9 mouse cellular contexts compared by ENCODE assay signal in genomic region chr10:127534929-127535384, GRCm38 (mm10). TPM values are rescaled to one million over a fixed set of nuclear protein-coding genes. Genes with fewer than 3 reads are reported as not detected.
DNase-seq lines count a peak whose midpoint lies in the region; ATAC-seq and TF ChIP-seq lines count a peak whose summit lies in the region.
"Had no signal": no experiment of that assay in that cellular context is flagged by ENCODE, and none has a peak within 500 bp of the region (broad histone marks: within the 10 kb centered on the region; RNA-seq: fewer than 3 reads in every experiment).

No protein-coding gene starts in this region.

- under 1% methylated on average over 30 of the region's 30 CpGs for WGBS in embryonic facial prominence, embryonic 15.5 days
- WGBS in intestine, postnatal 0 days: under 1% methylated on average over 24 of the region's 30 CpGs
- under 1% methylated on average over 30 of the region's 30 CpGs for WGBS in neural tube, embryonic 15.5 days

- peaks cover 70% of the 10 kb centered on the region for H3K27me3 ChIP-seq in embryonic facial prominence, embryonic 15.5 days
- H3K27me3 ChIP-seq in intestine, postnatal 0 days (replicated peaks; ENCODE audit: control insufficient read depth, insufficient read depth, low read length): peaks cover 71% of the 10 kb centered on the region
- H3K27me3 ChIP-seq in neural tube, embryonic 15.5 days (replicated peaks): 0 out of 2 replicates have a peak, but pooled peaks cover 2% of the 10 kb centered on the region

- H3K27ac ChIP-seq in layer of hippocampus, adult 2 months: no peak overlapping the region
- H3K27ac ChIP-seq in embryonic facial prominence, embryonic 15.5 days (replicated peaks): no peak overlapping the region
- no peak overlapping the region for H3K27ac ChIP-seq in intestine, postnatal 0 days (ENCODE audit: low read depth, low read length)
- H3K27ac ChIP-seq in neural tube, embryonic 15.5 days (replicated peaks): peak overlapping the region; percentile 60

- H3K9me3 ChIP-seq in embryonic facial prominence, embryonic 15.5 days (replicated peaks): no peaks in the 10 kb centered on the region
- no peaks in the 10 kb centered on the region for H3K9me3 ChIP-seq in intestine, postnatal 0 days (ENCODE audit: control insufficient read depth)
- no peaks in the 10 kb centered on the region for H3K9me3 ChIP-seq in neural tube, embryonic 15.5 days (replicated peaks)

- no peak for ATAC-seq in embryonic facial prominence, embryonic 15.5 days (ENCODE audit: insufficient number of reproducible peaks, low FRiP score, low TSS enrichment, low read depth)
- ATAC-seq in intestine, postnatal 0 days: no peak
- ATAC-seq in neural tube, embryonic 15.5 days (ENCODE audit: low FRiP score): peak; percentile 1; the same call in 1 of the 2 replicates

- H3K4me1 ChIP-seq in embryonic facial prominence, embryonic 15.5 days: peaks cover 41% of the 10 kb centered on the region
- peaks cover 3% of the 10 kb centered on the region; the same call in 1 of the 2 replicates for H3K4me1 ChIP-seq in intestine, postnatal 0 days (replicated peaks; ENCODE audit: control insufficient read depth, insufficient read depth, low read length)
- peaks cover 74% of the 10 kb centered on the region for H3K4me1 ChIP-seq in neural tube, embryonic 15.5 days

- no peak for DNase-seq in layer of hippocampus, adult 2 months (ENCODE audit: low spot score in 2 of 2)
- DNase-seq in layer of hippocampus, adult 9-11 months: no peak
- no peak for DNase-seq in cerebellum, adult 11 months
- no peak for DNase-seq in right cerebral cortex, adult 2 months (ENCODE audit: low spot score in 2 of 2)
- DNase-seq in spleen, postnatal 4 days (ENCODE audit: low spot score in 2 of 2): no peak

- no peak for TF ChIP-seq CTCF in layer of hippocampus, adult 2 months (conservative IDR thresholded peaks at IDR 0.05)
- TF ChIP-seq CTCF in intestine, postnatal 0 days (IDR thresholded peaks at IDR 0.05; ENCODE audit: low read depth): no peak

- H3K9ac ChIP-seq in embryonic facial prominence, embryonic 15.5 days: no peak overlapping the region
- no peak overlapping the region for H3K9ac ChIP-seq in intestine, postnatal 0 days (ENCODE audit: low read depth, low read length)
- peak overlapping the region; percentile 66 for H3K9ac ChIP-seq in neural tube, embryonic 15.5 days (replicated peaks)

- peaks cover 19% of the 10 kb centered on the region for H3K36me3 ChIP-seq in embryonic facial prominence, embryonic 15.5 days
- H3K36me3 ChIP-seq in intestine, postnatal 0 days (ENCODE audit: control insufficient read depth, insufficient read depth): peaks cover 17% of the 10 kb centered on the region
- peaks cover 17% of the 10 kb centered on the region for H3K36me3 ChIP-seq in neural tube, embryonic 15.5 days

- peak overlapping the region; percentile 47; the same call in 1 of the 2 replicates for H3K4me3 ChIP-seq in layer of hippocampus, adult 2 months
- H3K4me3 ChIP-seq in embryonic facial prominence, embryonic 15.5 days (replicated peaks): peak overlapping the region; percentile 50
- peak overlapping the region; percentile 44 for H3K4me3 ChIP-seq in intestine, postnatal 0 days (ENCODE audit: low read depth, low read length)
- peak overlapping the region; percentile 60 for H3K4me3 ChIP-seq in neural tube, embryonic 15.5 days (replicated peaks)

- peak overlapping the region; percentile 97 for H3K4me2 ChIP-seq in embryonic facial prominence, embryonic 15.5 days (replicated peaks)
- H3K4me2 ChIP-seq in intestine, postnatal 0 days (replicated peaks; ENCODE audit: low read depth): peak overlapping the region; percentile 75
- peak overlapping the region; percentile 94 for H3K4me2 ChIP-seq in neural tube, embryonic 15.5 days

RNA-seq across cellular contexts. Expression of gene Nxph4, which starts 0.6 kb away (rescaled TPM):
- 1 to 10 TPM; 1.2 to 1.6 TPM for total RNA-seq in layer of hippocampus, adult 2 months (2021)
- polyA plus RNA-seq in embryonic facial prominence, embryonic 15.5 days (2015; fragmentation: Nextera tagmentation; extraction: Ambion mirVana): 8.0 and 9.2 TPM in 2 replicates
- 2.9 and 4.5 TPM in 2 replicates for polyA plus RNA-seq in intestine, postnatal 0 days (2015; fragmentation: Nextera tagmentation; extraction: Ambion mirVana)
- 80.4 and 102 TPM in 2 replicates for polyA plus RNA-seq in neural tube, embryonic 15.5 days (2015; fragmentation: Nextera tagmentation; extraction: Ambion mirVana)
- total RNA-seq: hematopoietic stem cell, adult 5-6 weeks had no signal

RNA-seq across cellular contexts. Expression of gene Shmt2, which starts 12.7 kb away (rescaled TPM):
- 10 to 100 TPM; 25.4 to 27.6 TPM for total RNA-seq in layer of hippocampus, adult 2 months (2021)
- 106 and 116 TPM in 2 replicates for polyA plus RNA-seq in embryonic facial prominence, embryonic 15.5 days (2015; fragmentation: Nextera tagmentation; extraction: Ambion mirVana)
- polyA plus RNA-seq in intestine, postnatal 0 days (2015; fragmentation: Nextera tagmentation; extraction: Ambion mirVana): 26.2 and 26.7 TPM in 2 replicates
- polyA plus RNA-seq in neural tube, embryonic 15.5 days (2015; fragmentation: Nextera tagmentation; extraction: Ambion mirVana): 50.4 and 69.9 TPM in 2 replicates

RNA-seq across cellular contexts. Expression of gene Ndufa4l2, which starts 20.2 kb away (rescaled TPM):
- total RNA-seq in layer of hippocampus, adult 2 months (2021): 1 to 10 TPM; 3.5 to 3.7 TPM
- 272 and 311 TPM in 2 replicates for polyA plus RNA-seq in embryonic facial prominence, embryonic 15.5 days (2015; fragmentation: Nextera tagmentation; extraction: Ambion mirVana)
- polyA plus RNA-seq in intestine, postnatal 0 days (2015; fragmentation: Nextera tagmentation; extraction: Ambion mirVana): 19.9 and 21.9 TPM in 2 replicates
- 17.8 and 22.5 TPM in 2 replicates for polyA plus RNA-seq in neural tube, embryonic 15.5 days (2015; fragmentation: Nextera tagmentation; extraction: Ambion mirVana)
- total RNA-seq: hematopoietic stem cell, adult 5-6 weeks had no signal

RNA-seq across cellular contexts. Expression of gene Stac3, which starts 33.5 kb away (rescaled TPM):
- total RNA-seq in layer of hippocampus, adult 2 months (2021): 1 to 10 TPM; 2.4 to 8.1 TPM
- 22.7 and 26.0 TPM in 2 replicates for polyA plus RNA-seq in embryonic facial prominence, embryonic 15.5 days (2015; fragmentation: Nextera tagmentation; extraction: Ambion mirVana)
- polyA plus RNA-seq in intestine, postnatal 0 days (2015; fragmentation: Nextera tagmentation; extraction: Ambion mirVana): 0.17 TPM in 1 of 2 replicates, not detected in the other
- 1.9 and 2.9 TPM in 2 replicates for polyA plus RNA-seq in neural tube, embryonic 15.5 days (2015; fragmentation: Nextera tagmentation; extraction: Ambion mirVana)
- total RNA-seq: hematopoietic stem cell, adult 5-6 weeks had no signal

Comparison
In these comparisons a context has a peak if more than half of its experiments do, and no peak if none do; other contexts are left out.
1. RNA of gene Ndufa4l2, which starts 20.2 kb away (polyA plus RNA-seq): 272 to 311 TPM in embryonic facial prominence, embryonic 15.5 days; 19.9 to 21.9 TPM in intestine, postnatal 0 days and 17.8 to 22.5 TPM in neural tube, embryonic 15.5 days; every median in the first group is over 10 times any median in the second.
2. Peak in every context shown above with its lines, with median percentiles within 50 percentile points of each other: H3K4me3 ChIP-seq and H3K4me2 ChIP-seq.